Mouse (Mus musculus): ENCODE data around the gene Anks6.
"Not testable (repeated sequence)": the region's sequence is repeated elsewhere in the genome, so short reads cannot be mapped to it uniquely, and the experiment has no call there.

DNA sequence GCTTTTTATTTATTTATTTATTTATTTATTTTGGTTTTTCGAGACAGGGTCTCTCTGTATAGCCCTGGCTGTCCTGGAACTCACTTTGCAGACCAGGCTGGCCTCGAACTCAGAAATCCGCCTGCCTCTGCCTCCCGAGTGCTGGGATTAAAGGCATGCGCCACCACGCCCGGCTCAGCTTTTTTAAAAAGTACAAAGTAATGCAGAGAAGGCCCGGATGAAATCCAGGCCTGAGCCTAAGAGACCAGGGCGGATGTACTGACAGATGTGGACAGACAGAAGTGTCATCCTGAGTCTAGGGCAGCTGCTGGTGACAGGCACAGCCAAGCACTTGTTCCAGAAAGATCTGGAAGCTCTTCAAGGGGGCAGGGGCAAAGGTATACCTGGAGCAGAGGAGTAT, 2.1 kb downstream of the Anks6 start:
- not testable (repeated sequence) for TF ChIP-seq POLR2A (IDR thresholded peaks at IDR 0.05; ENCODE audit: insufficient read length, low read depth); TCF12 (IDR thresholded peaks at IDR 0.05; ENCODE audit: insufficient read depth, poor library complexity, severe bottlenecking); USF1 (IDR thresholded peaks at IDR 0.05; ENCODE audit: low read depth); POLR2AphosphoS2 (IDR thresholded peaks at IDR 0.05; ENCODE audit: insufficient read length, low read depth); MYOD1 (IDR thresholded peaks at IDR 0.05; ENCODE audit: control insufficient read depth in 1 of 3, insufficient read length in 2 of 3, low read depth in 2 of 3); MAX (IDR thresholded peaks at IDR 0.05; ENCODE audit: low read depth)

Data from myocyte (in vitro differentiated cells).